Mouse (Mus musculus) G1E-ER4 (cell line): ENCODE data around the gene Rfc2. TPM values are rescaled to one million over a fixed set of nuclear protein-coding genes. Genes with fewer than 3 reads are reported as not detected.

Experiments used
- GATA1 ChIP-seq: IDR thresholded peaks from one replicate; pipeline ENCODE4 v1.8.0; 2012; ENCODE audit warnings: low read length, inconsistent platforms
- polyA plus RNA-seq: library from polyadenylated mRNA; stranded (reverse); fragments of >175 nt; gene quantifications from 2 replicates; pipeline ENCODE4 v1.2.3, GENCODE M21; 2012

The Rfc2 gene
- polyA plus RNA-seq, 1 experiment = 56.3 TPM

DNA sequence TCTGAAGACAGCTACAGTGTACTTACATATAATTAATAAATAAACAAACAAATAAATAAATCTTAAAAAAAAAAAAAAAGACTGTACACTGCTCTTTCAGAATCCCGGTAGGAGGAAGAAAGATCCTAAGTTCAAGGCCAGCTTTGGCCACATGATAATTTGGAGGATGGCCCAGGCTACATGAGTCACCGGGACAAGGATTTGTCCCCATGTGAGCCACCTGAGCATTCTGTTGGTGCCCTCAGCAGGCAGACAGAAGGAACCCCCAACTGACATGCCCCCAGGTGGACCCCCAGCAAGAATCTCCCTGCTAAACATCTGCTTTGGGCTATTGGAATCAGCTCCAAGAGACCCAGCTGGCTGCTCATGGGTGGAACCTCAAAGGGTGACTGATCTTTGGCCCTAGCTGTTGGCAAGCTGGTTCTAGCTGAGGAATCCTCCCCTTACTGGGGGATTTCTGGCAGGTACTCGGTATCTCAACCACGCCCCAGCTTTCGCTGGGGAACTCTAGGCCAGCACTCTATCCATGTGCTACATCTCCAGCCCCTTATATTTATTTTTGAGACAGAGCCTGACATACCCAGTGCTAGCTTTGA is 27.1 kb upstream of the Rfc2 start:
- TF ChIP-seq GATA1 = no peak

DNA sequence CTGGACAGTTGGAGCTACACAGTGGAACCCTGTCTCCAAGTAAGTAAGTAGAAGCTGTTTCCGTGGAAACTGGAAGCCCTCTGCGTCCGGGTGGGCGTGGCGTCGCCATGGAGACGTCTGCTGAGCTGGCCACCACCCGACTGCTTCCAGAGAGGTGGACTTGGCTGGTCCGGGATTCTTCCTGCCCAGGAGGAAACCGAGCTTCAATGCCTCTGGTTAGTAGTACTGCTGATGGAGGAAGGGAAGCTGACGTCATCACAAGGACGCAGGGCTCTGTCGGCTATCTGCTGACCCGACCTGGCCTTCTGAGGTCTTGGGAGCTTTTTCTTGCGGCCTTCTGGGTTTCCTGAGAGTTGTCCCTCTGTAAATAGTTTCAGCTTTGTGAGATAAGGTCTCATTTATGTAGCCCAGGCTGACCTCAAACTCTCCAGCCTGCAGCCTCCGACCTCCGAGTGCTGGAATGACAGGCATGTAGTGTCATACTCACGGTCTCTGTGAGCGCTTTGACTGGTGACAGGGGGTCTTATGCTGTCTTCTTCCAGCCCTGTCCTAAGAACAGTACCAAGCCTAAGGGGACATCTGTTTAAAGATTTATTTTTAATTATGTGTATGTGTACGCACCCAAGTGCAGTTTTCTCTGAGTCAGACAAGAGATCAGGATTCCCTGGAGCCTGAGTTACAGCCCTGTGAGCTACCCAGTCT is 25.6 kb upstream of the Rfc2 start:
- TF ChIP-seq GATA1 = no peak

DNA sequence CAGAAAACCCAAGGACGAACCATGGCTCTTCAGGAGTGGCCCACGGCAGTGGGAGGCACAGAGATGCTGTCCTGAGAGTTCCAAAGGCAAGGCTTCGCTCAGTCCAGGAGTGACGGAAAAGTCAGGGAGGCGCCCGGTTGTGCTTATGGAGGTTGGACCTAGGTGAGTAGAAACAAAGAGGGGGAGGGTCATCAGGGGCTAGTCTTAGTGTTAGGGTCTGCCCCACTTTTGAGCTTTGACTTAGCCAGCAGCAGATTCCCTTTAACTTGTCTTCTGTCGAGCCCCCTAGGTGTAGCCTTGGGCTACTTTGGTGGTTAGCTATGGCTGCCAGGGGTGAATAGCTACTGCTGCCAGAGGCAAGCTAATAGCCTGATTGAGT is 21.1 kb upstream of the Rfc2 start, which contains the start of gene Syna:
Gene Syna, minus strand, starts transcription at position 101 of the 379 bp plus-strand sequence.
- no peak for TF ChIP-seq GATA1

DNA sequence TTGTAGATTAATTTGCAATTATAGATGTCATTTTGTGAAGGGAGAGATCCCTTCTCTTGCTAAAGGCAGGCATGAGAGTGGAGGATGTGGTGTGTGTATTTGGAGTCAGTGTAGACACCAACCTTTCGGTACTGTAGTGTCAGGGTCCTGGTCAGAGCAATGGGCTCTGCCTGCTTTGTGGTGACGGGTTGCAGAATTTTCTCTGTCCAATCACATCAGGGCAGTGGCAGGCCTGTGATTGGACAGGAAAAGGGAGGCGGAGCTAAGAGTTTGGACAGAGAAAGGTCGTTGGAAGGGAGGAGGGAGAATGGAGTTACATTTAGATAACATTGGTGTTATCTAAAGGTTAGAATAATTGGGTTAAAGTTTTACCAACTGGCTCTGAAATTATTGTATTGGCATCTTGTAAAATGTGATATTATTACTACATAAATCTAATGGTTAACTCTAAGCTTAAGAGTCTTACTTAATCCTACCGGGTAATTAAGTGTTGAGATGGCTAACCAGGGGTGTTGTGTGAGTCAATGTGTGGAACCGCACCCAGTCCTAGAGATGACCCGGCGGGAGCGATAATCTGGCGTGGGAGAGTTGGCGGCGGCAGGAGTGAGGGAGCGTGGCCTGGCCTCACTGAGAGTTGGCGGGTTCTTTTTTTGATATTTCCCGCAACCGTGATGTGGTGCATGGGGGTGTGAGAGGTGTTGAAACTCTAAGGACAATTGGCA is 20.6 kb upstream of the Rfc2 start:
- no peak for TF ChIP-seq GATA1

DNA sequence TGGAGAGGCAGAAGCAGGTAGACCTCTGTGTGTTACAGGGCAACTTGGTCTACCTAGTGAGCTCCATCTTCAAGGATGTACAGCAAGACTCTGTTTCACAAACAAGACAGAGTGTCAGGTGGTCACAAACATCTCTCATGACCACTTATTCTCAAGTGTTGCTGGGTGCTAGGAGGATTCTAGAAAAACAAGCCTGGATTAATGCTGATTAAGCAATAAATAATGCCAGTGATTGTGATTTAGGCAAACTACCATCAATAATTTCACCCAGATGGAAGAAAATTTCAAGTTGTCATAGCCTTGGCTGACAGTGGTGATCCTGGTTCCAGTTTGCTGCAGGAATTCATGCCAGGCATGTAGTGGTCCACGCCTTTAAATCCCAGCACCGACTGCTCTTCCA is 16.9 kb upstream of the Rfc2 start:
- TF ChIP-seq GATA1 = no peak

DNA sequence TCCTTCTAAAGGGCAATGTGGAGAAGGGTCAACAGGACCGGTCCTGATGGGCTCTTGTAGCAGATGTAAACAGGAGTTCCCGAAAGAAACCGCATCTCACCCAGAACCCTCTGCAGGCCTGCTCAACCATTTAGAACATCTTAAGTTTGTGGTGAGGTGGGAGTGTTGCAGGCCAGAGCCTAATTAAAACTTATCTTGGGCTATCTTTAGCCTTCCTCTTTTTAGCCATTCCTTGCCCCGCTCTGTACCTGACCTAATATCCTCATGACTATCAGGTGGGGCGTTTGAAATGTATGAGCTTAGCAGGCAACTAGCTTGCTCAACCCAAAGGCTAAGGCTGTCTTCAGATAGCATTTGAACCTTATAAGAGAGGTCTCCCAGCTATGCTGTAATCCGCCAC is 15.5 kb upstream of the Rfc2 start:
- no peak for TF ChIP-seq GATA1

DNA sequence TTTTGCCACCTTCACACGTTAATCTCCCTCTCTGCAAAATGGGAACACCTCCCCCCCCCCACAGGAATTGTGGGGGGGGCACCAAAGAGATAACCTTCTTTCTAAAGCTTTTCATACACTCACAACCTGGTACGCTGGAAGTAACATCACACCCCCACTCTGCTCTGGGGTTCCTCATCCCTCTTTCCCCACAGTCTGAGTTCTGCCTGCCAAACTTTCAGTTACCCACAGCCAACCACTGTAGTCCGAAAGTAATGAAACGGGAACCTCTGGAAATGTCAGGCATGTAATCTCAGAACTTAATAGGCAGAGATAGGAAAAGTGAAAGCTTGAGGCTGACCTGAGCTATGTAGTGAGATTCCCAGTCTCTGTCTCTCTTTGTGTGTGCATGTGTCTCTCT is 13.7 kb upstream of the Rfc2 start:
- no peak for TF ChIP-seq GATA1

DNA sequence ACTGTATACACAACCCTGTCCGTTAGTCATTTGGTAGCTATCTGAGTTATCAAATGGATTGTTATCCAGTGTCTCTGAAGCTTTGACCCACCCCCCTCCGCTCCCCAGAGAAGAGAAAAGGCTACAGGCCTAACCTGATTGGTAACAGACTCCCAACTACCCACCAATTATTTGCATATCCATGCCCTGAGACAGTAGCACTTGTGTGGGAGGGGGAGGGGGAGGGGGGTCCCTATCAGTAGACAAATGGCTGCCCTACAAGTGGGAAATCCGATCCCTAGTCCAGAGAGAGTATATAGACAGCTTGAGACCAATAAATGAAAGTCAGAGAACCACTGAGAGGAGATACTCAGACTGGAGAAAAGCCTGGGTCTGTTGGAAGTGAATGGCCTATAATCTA is 13.1 kb upstream of the Rfc2 start:
- TF ChIP-seq GATA1 = no peak

DNA sequence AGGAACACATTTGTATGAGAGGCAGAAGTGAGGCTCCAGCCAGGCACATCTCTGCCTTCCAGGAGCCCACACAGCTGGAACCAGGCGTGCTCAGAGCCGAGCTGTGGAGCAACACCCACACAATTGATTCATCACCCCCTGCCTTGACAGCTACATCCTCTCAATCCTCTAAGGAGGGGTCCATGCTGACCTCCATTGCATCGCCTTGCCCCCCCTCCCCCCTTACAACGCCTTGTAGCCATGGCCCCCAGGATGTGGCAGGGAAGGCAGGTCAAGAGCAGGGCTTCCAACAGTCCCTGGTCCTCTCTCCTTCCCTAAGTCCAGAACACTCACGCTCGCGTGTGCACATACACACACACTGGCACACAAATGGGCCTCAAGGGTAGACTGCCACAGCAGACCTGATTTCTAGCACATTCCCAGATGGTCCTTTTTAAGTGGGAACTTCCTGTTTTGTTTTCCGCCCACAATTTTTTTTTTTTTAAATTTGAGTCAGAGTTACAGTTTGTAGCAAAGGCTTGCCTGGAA is 12.1 kb upstream of the Rfc2 start:
- no peak for TF ChIP-seq GATA1

DNA sequence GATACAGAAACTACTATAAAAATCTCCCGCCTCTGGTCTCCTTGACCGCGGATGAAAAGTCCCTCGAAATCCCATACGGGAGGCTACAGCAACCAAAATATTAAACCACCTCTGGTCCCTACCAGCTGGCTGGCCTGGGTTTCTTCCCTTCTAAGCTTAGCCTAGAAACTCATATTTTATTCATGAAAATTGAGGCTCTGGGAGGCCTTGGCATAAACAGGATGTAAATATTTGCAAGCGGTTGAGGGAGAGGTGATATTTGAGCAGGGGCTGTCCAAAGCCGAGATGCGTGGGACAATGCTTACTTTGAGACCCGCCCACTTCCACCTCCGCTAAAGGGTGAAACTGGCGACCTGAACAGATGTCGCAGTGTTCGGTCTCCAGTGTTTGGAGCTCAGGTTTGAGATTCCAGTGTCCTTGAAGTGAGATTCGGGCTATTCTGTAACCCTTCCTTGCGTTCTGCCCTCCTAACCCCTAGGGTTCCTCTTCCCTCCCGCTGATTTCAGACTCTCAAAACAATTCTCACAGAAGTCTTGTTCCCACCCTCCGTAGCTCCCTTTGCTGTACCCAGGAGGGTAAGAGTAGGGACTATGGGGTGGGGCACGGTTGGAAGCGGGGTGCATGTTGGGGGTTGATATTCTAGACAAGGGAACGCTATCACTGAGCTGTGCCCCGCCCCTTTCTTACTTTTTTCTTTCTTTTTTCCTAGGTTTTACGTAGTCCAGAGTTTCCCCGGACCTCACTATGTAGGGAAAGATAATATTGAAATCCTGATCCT is 9.2 kb upstream of the Rfc2 start:
- no peak for TF ChIP-seq GATA1

DNA sequence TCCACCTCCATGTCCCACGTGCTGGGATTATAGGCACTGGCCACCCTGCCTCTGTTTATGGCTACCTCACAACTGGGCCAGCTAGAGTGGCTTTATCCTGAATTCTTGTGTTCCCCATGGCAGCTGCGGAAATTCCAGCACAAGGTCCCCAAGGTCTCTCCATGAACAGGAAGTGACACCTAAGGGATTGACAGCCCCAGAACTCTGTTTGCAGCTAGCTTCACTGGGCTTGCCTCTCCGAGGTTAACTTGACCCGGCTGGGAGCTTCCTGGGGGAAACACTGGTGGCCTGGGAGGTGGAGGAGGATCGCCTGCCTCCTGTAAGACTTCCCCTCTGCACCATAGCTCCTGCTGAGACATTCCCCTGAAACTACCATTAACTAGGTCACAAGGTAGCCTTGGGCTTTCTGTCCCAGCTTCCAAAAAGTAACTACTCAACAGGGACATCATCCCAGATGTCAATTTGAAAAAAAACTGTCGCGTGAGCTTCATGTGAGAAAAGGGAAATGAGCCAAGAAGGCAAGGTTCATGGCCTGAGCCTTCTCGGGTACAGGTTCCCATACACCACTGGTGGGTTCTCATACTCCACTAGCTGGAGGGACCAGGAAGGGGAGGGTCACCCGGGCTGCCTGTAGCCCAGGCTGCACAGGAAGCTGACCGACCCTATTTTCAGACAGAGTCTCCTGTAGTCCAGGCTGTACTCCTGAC is 8.5 kb upstream of the Rfc2 start:
- no peak for TF ChIP-seq GATA1

DNA sequence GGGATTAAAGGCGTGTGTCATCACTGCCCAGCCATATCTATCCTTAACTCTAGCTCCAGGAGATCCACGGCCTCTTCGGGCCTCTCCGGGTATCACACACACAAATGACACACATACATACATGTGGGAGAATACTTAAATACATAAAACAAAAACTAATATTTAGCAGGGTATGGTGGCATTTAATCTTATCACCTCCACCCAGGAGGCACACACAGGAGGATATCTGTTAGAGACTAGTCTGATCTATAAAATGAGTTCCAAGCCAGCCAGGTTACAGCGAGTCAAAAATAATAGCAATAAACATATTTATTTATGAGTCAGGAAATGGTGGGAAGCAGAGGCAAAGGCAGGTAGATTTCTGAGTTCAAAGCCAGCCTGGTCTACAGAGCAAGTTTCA is 5.3 kb upstream of the Rfc2 start:
- no peak for TF ChIP-seq GATA1

DNA sequence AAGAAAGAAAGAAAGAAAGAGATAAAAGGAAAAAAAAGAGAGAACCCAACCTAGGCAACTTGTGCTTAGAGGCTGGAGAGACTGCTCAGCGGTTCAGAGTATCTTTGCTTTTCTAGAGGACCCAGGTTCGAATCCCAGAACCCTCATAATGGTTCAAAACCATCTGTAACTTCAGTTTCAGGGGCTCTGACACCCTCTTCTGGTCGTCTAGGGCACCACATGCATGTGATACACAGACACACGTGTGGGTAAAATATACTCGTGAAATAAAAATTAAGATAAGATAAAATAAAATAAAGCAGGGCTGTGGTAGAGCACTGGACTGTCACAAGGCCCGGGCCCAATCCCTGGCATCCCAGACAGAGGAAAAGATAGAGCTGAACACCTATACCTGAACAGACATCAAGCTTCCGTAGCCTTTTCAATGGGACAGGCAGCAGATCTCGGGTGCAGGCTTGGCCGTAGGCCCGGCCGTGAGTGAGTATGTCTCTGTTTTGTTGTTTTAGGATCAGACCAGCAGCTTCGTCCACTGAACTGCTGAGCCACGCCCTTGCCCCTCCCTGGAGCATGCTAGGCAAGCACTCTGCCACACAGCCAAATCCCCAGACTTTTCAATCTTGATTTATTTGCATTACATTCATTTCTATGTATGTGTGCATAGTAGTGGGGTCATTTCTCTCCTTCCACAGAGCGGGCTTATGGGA is 4.5 kb upstream of the Rfc2 start:
- TF ChIP-seq GATA1 = no peak

DNA sequence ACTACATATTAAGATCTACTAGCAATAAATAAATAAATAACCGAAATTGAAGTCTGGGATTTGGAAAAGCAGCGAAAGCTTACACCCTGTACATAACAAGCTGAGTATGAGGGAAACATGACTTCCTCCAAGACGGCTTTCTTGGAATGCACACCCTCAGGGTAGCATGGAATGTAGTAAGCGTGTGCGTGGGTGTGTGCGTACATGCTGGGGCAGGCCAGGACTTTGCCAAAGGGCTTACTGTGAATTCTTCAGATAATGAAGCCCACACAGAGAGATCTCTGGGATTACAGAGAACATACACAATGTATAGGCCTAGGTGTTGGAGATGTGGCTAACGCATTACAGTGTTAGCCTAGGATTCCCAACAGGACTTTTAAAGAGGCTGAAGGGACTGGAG is 3.6 kb upstream of the Rfc2 start:
- TF ChIP-seq GATA1 = no peak

DNA sequence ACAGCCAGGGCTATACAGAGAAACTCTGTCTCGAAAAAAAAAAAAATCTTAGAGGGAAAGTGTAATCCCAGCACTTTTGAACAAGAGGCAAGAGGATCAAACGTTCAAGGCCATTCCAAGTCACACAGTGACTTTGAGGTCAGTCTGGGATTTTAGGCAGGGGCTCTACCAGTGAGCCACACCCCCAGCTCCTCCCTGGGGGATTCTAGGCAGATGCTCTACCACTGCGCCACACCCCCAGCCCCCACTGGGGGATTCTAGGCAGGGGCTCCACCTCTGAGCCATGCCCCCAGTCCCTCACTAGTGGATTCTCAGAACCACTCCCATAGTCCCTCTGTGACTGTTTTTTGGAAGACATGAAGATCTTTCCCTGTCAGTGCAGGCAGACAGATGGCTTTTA is 2.0 kb upstream of the Rfc2 start:
- TF ChIP-seq GATA1 = no peak
